Mouse (Mus musculus) stomach, postnatal 0 days (tissue): ENCODE data around the gene Fam57b. TPM values are rescaled to one million over a fixed set of nuclear protein-coding genes. Genes with fewer than 3 reads are reported as not detected.

Experiments used
- ATAC-seq: fragments of 200-750 bp; cut with Nextera tagmentation; 2 replicates; pipeline ENCODE4 v1.8.0; 2017; ENCODE audit not compliant: low FRiP score, low TSS enrichment
- DNase-seq: peaks from one replicate; pipeline ENCODE4 v3.0.0-alpha.2; 2016; ENCODE audit warnings: low spot score
- H3K27ac ChIP-seq: fragments of 300-500 bp; sonication (generic); replicated peaks from 2 replicates; pipeline ENCODE4 v1.5.1; 2014; ENCODE audit warnings: mild to moderate bottlenecking, control low read depth
- H3K27me3 ChIP-seq: fragments of 300-500 bp; sonication (generic); 2 replicates; pipeline ENCODE4 v1.6.1; 2014; ENCODE audit warnings: low read length; ENCODE audit not compliant: control insufficient read depth, insufficient read depth
- H3K36me3 ChIP-seq: fragments of 300-500 bp; sonication (generic); 2 replicates; pipeline ENCODE4 v1.6.1; 2014; ENCODE audit warnings: low read length, mixed read lengths; ENCODE audit not compliant: control insufficient read depth, insufficient read depth
- H3K4me1 ChIP-seq: fragments of 300-500 bp; sonication (generic); replicated peaks from 2 replicates; pipeline ENCODE4 v1.6.1; 2014; ENCODE audit warnings: antibody characterized with exemption; ENCODE audit not compliant: control insufficient read depth, insufficient read depth
- H3K4me2 ChIP-seq: fragments of 300-500 bp; sonication (generic); replicated peaks from 2 replicates; pipeline ENCODE4 v1.6.1; 2014; ENCODE audit warnings: low read depth, mild to moderate bottlenecking, control low read depth, moderate library complexity
- H3K4me3 ChIP-seq: fragments of 300-500 bp; sonication (generic); 2 replicates; pipeline ENCODE4 v1.5.1; 2014; ENCODE audit warnings: low read depth, low read length, control low read depth
- H3K9ac ChIP-seq: fragments of 300-500 bp; sonication (generic); 2 replicates; pipeline ENCODE4 v1.6.1; 2014; ENCODE audit warnings: mild to moderate bottlenecking, low read length, control low read depth, mixed read lengths
- H3K9me3 ChIP-seq: fragments of 300-500 bp; sonication (generic); 2 replicates; pipeline ENCODE4 v1.6.1; 2016; ENCODE audit warnings: low read length; ENCODE audit not compliant: control insufficient read depth
- CTCF ChIP-seq: IDR thresholded peaks from 2 replicates; pipeline ENCODE4 v1.5.1; 2016; ENCODE audit warnings: antibody characterized with exemption, low read depth, mild to moderate bottlenecking, moderate library complexity
- EP300 ChIP-seq: optimal IDR thresholded peaks from 2 replicates; pipeline ENCODE3; 2016; ENCODE audit warnings: antibody characterized with exemption
- WGBS: fragments of 180-500 bp; shearing (Covaris S2); extraction: QIAGEN DNeasy Blood & Tissue Kit; methylation state at CpG from one replicate; pipeline ENCODE4 v1.1.7; 2014; 5-methylcytosine and 5-hydroxymethylcytosine counted together
- polyA plus RNA-seq: library from polyadenylated mRNA; unstranded; fragments of >200 nt; fragmentation: Nextera tagmentation; extraction: Ambion mirVana; gene quantifications from 2 replicates; pipeline ENCODE4 v1.2.1, GENCODE M21; 2015

Fam57b gene
- polyA plus RNA-seq, 1 experiment from 2014 or later, result 0.57 TPM

DNA sequence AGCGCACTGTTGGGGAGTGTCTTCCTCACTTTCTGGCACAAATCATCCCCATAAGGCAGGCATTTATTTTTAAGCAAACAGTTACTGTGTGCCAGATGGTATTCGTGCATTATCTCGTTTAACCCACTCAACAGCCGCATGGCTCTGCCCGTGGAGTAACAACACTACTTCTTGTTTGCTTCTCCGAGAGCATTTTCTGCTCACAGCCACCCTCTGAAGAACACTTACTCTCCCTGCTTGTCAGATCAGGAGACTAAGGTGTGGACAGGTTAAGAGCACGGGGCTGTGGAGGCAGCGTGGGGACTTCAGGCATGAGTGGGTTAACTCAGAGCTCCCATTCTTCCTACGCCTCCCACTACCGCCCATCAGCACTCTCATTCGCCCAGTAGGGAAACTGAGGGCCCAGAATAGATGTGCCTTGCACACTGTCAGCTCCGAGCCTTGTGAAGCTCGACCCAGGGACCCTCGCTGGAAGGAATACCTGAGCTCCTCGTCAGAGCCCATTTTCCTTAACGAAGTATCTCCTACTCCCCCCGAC is 34.9 kb upstream of the Fam57b start:
- Histone ChIP-seq H3K4me1 (peaks cover 10% of the 10 kb centered on the region), H3K4me3 (no peak overlapping the region), H3K4me2 (peak overlapping the region; percentile 29; the same call in 1 of the 2 replicates), H3K36me3 (peaks cover 23% of the 10 kb centered on the region), H3K27ac (peak overlapping the region; percentile 97; the same call in 1 of the 2 replicates), H3K9ac (peak overlapping the region; percentile 23; the same call in 1 of the 2 replicates), H3K27me3 (no peaks in the 10 kb centered on the region), H3K9me3 (no peaks in the 10 kb centered on the region)
- WGBS, result 48% methylated on average over 17 of the region's 17 CpGs
- no peak for ATAC-seq
- no peak for TF ChIP-seq CTCF
- DNase-seq, result no peak

DNA sequence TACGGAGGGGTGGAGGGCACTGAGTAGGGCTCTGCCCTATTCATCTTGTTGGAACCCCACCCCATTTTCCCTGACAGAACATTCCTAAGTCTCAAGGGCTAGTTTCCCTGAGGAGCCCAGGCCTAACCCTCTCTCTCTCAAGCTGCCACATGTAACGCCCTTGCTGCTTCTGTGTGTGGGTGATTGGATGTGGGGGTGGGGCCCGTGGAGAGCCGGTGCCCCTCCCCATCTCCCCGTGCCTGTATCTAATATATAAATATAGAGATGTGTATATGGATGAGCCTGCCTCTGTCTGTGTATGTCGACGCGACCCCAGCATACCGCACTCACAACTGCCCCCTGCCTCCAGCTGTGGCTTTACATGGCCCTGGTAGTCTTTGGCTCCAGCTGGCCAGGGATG is 31.9 kb upstream of the Fam57b start:
- peaks cover 10% of the 10 kb centered on the region for H3K4me1 ChIP-seq
- peaks cover 32% of the 10 kb centered on the region for H3K36me3 ChIP-seq
- no peak for DNase-seq
- no peaks in the 10 kb centered on the region for H3K9me3 ChIP-seq
- 59% methylated on average over 9 of the region's 9 CpGs for WGBS
- no peak for ATAC-seq
- H3K4me3 ChIP-seq, result no peak overlapping the region
- peak overlapping the region; percentile 76; the same call in 1 of the 2 replicates for H3K27ac ChIP-seq
- H3K9ac ChIP-seq, result no peak overlapping the region
- no peak overlapping the region for H3K4me2 ChIP-seq
- H3K27me3 ChIP-seq, result no peaks in the 10 kb centered on the region
- TF ChIP-seq EP300, result no peak
- TF ChIP-seq CTCF, result no peak

DNA sequence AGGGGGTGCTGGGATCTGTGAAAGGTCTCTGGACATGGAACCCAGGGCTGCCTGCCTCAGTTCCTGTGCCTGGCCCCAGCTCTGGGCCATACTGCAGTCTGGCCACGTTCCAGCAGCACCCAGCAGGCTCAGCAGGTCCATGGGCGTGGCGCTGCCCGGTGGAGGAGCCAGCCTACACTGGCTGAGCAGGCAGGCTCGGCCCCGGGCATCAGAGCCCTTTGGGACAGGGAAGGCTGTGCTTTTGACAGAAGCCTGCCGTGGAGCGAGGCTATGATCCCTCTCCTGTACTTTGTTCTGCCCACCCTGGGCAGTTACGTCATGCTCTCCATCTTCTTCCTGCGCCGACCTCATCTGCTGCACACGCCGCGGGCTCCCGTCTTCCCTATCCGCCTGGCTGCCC is 31.3 kb upstream of the Fam57b start, which contains the start of gene Gdpd3:
Gdpd3 (plus strand) TSS at position 134 of the 400 bp plus-strand sequence.
- DNase-seq (peak; percentile 88), ATAC-seq (peak; percentile 69)
- Histone ChIP-seq H3K4me2 (no peak within 1 kb of the TSS), H3K9ac (peak within 1 kb of the TSS; percentile 18; the same call in 1 of the 2 replicates), H3K27ac (peak within 1 kb of the TSS; percentile 76), H3K4me1 (peaks cover 6% of the 10 kb centered on the region), H3K27me3 (no peaks in the 10 kb centered on the region), H3K9me3 (no peaks in the 10 kb centered on the region), H3K36me3 (peaks cover 36% of the 10 kb centered on the region), H3K4me3 (no peak within 1 kb of the TSS)
- TF ChIP-seq EP300 (no peak), CTCF (no peak)
- 74% methylated on average over 16 of the region's 16 CpGs for whole genome bisulfite sequencing

- H3K4me3 ChIP-seq, result no peak overlapping the region
- ATAC-seq (no peak), DNase-seq (no peak)
- peak overlapping the region; percentile 76 for H3K27ac ChIP-seq
- H3K27me3 ChIP-seq, result no peaks in the 10 kb centered on the region
- WGBS, result 83% methylated on average over 8 of the region's 8 CpGs
- H3K4me2 ChIP-seq, result no peak overlapping the region
- H3K4me1 ChIP-seq, result 0 out of 2 replicates have a peak, but pooled peaks cover 2% of the 10 kb centered on the region
- TF ChIP-seq EP300, result no peak
- TF ChIP-seq CTCF, result no peak
- no peaks in the 10 kb centered on the region for H3K9me3 ChIP-seq
- H3K36me3 ChIP-seq, result peaks cover 36% of the 10 kb centered on the region
- H3K9ac ChIP-seq, result no peak overlapping the region
Observed at GRCm38 (mm10) chr7:126767001-126767400, 30.5 kb upstream of the Fam57b start.

DNA sequence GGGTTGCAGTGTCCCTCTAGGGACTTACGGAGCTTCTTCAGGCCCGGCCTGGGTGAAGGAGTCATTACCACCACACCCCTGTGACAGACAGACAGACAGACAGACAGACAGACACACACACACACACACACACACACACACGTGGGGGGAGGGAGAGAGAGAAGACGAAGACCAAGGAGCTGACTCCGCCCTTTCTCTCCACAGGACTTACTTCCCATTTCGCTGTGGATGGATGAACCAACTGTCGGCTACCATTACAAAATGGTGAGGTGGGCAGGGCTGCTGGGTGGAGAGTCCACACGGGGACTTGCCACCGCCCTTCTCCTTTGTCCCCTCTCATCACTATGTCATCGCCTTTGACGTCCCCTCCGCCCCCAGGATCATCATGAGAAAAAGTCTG is 26.7 kb upstream of the Fam57b start:
- WGBS, result 75% methylated on average over 12 of the region's 12 CpGs
- no peak overlapping the region for H3K4me2 ChIP-seq
- no peak for DNase-seq
- peaks cover 22% of the 10 kb centered on the region; the same call in 1 of the 2 replicates for H3K36me3 ChIP-seq
- no peak overlapping the region for H3K4me3 ChIP-seq
- H3K9ac ChIP-seq, result no peak overlapping the region
- ATAC-seq, result no peak
- TF ChIP-seq EP300 (no peak), CTCF (no peak)
- H3K9me3 ChIP-seq, result no peaks in the 10 kb centered on the region
- no peaks in the 10 kb centered on the region for H3K4me1 ChIP-seq
- no peaks in the 10 kb centered on the region for H3K27me3 ChIP-seq
- no peak overlapping the region for H3K27ac ChIP-seq

- no peak for ATAC-seq
- Histone ChIP-seq H3K27me3 (no peaks in the 10 kb centered on the region), H3K27ac (no peak overlapping the region), H3K4me1 (peaks cover 5% of the 10 kb centered on the region; the same call in 1 of the 2 replicates), H3K4me2 (no peak overlapping the region), H3K36me3 (peaks cover 11% of the 10 kb centered on the region; the same call in 1 of the 2 replicates), H3K9ac (no peak overlapping the region), H3K4me3 (no peak overlapping the region), H3K9me3 (no peaks in the 10 kb centered on the region)
- no peak for DNase-seq
- 80% methylated on average over 2 of the region's 2 CpGs for WGBS
- TF ChIP-seq EP300 (no peak), CTCF (no peak)
Observed at GRCm38 (mm10) chr7:126773351-126773750, 24.1 kb upstream of the Fam57b start.
